Mouse (Mus musculus) kidney, postnatal 0 days (tissue): ENCODE results near the gene Prkn. TPM values are rescaled to one million over a fixed set of nuclear protein-coding genes. Genes with fewer than 3 reads are reported as not detected.

Experiments
- ATAC-seq: fragments of 200-750 bp; cut with Nextera tagmentation; replicated peaks from 2 replicates; pipeline ENCODE4 v1.8.0; 2017; ENCODE audit warnings: low read depth, moderate number of reproducible peaks, moderate TSS enrichment, moderate library complexity; ENCODE audit not compliant: low FRiP score
- DNase-seq: peaks from one replicate; pipeline ENCODE4 v3.0.0-alpha.2; 2016; ENCODE audit warnings: low spot score
- H3K27ac ChIP-seq: fragments of 300-500 bp; sonication (generic); 2 replicates; pipeline ENCODE4 v1.5.1; 2014; ENCODE audit warnings: mild to moderate bottlenecking
- H3K27me3 ChIP-seq: fragments of 300-500 bp; sonication (generic); 2 replicates; pipeline ENCODE4 v1.6.1; 2014; ENCODE audit warnings: low read length, mixed read lengths; ENCODE audit not compliant: insufficient read depth
- H3K36me3 ChIP-seq: fragments of 300-500 bp; sonication (generic); 2 replicates; pipeline ENCODE4 v1.6.1; 2014; ENCODE audit warnings: low read length, mixed read lengths; ENCODE audit not compliant: insufficient read depth
- H3K4me1 ChIP-seq: fragments of 300-500 bp; sonication (generic); replicated peaks from 2 replicates; pipeline ENCODE4 v1.6.1; 2014; ENCODE audit warnings: antibody characterized with exemption, low read length, mixed read lengths; ENCODE audit not compliant: insufficient read depth
- H3K4me2 ChIP-seq: fragments of 300-500 bp; sonication (generic); 2 replicates; pipeline ENCODE4 v1.6.1; 2014; ENCODE audit warnings: mild to moderate bottlenecking, low read length, moderate library complexity, mixed read lengths
- H3K4me3 ChIP-seq: fragments of 300-500 bp; sonication (generic); replicated peaks from 2 replicates; pipeline ENCODE4 v1.5.1; 2014; ENCODE audit warnings: low read depth, low read length
- H3K9ac ChIP-seq: fragments of 300-500 bp; sonication (generic); 2 replicates; pipeline ENCODE4 v1.6.1; 2014; ENCODE audit warnings: low read depth, low read length
- H3K9me3 ChIP-seq: fragments of 300-500 bp; sonication (generic); replicated peaks from 2 replicates; pipeline ENCODE4 v1.6.1; 2016; ENCODE audit warnings: low read length, inconsistent platforms, mixed read lengths
- CTCF ChIP-seq: IDR thresholded peaks from 2 replicates; pipeline ENCODE4 v1.5.1; 2016; ENCODE audit warnings: antibody characterized with exemption, low read depth, mild to moderate bottlenecking, moderate library complexity
- WGBS: fragments of 180-500 bp; shearing (Covaris S2); extraction: QIAGEN DNeasy Blood & Tissue Kit; methylation state at CpG from one replicate; pipeline ENCODE4 v1.1.7; 2014; 5-methylcytosine and 5-hydroxymethylcytosine counted together
- polyA plus RNA-seq: library from polyadenylated mRNA; unstranded; fragments of >200 nt; fragmentation: Nextera tagmentation; extraction: Ambion mirVana; gene quantifications from 2 replicates; pipeline ENCODE4 v1.2.1, GENCODE M21; 2015

Prkn gene
- polyA plus RNA-seq, 1 experiment from 2014 or later: 3.6 TPM

- Histone ChIP-seq H3K9ac (no peak overlapping the region), H3K27ac (no peak overlapping the region), H3K27me3 (no peaks in the 10 kb centered on the region), H3K4me3 (no peak overlapping the region), H3K4me1 (no peaks in the 10 kb centered on the region), H3K36me3 (no peaks in the 10 kb centered on the region), H3K9me3 (no peaks in the 10 kb centered on the region), H3K4me2 (no peak overlapping the region)
- DNase-seq (no peak), ATAC-seq (no peak)
- 95% methylated on average over 3 of the region's 3 CpGs for WGBS
- no peak for TF ChIP-seq CTCF
Observed at GRCm38 (mm10) chr17:11213689-11214088, 373.5 kb downstream of the Prkn start.

- H3K9ac ChIP-seq: no peak overlapping the region
- no peaks in the 10 kb centered on the region; the same call in 1 of the 2 replicates for H3K4me1 ChIP-seq
- ATAC-seq: no peak
- H3K27me3 ChIP-seq: no peaks in the 10 kb centered on the region
- DNase-seq: no peak
- WGBS: 59% methylated on average over 4 of the region's 4 CpGs
- H3K4me2 ChIP-seq: no peak overlapping the region
- no peak overlapping the region for H3K27ac ChIP-seq
- TF ChIP-seq CTCF: no peak
- H3K36me3 ChIP-seq: no peaks in the 10 kb centered on the region
- H3K4me3 ChIP-seq: no peak overlapping the region
- H3K9me3 ChIP-seq: no peaks in the 10 kb centered on the region
Observed at GRCm38 (mm10) chr17:11229011-11229410, 388.8 kb downstream of the Prkn start.

- peak; percentile 54 for DNase-seq
- TF ChIP-seq CTCF: peak; percentile 27; the same call in 1 of the 2 replicates
Observed at GRCm38 (mm10) chr17:11229426-11229825, 389.2 kb downstream of the Prkn start.

GRCm38 (mm10) chr17:11230604-11231395 is 390.6 kb downstream of the Prkn start:
- ATAC-seq: no peak
- TF ChIP-seq CTCF: no peak
- H3K4me1 ChIP-seq: no peaks in the 10 kb centered on the region; the same call in 1 of the 2 replicates
- H3K4me3 ChIP-seq: no peak overlapping the region
- H3K27me3 ChIP-seq: no peaks in the 10 kb centered on the region
- peak; percentile 11 for DNase-seq
- no peak overlapping the region for H3K9ac ChIP-seq
- no peaks in the 10 kb centered on the region for H3K36me3 ChIP-seq
- no peak overlapping the region for H3K27ac ChIP-seq
- H3K9me3 ChIP-seq: no peaks in the 10 kb centered on the region
- 35% methylated on average over 12 of the region's 12 CpGs for WGBS
- H3K4me2 ChIP-seq: no peak overlapping the region

More at GRCm38 (mm10) chr17:11229426-11229825, 389.2 kb downstream of the Prkn start:
- no peak overlapping the region for H3K4me2 ChIP-seq
- no peak overlapping the region for H3K4me3 ChIP-seq
- H3K9ac ChIP-seq: no peak overlapping the region
- 47% methylated on average over 1 of the region's 1 CpGs for WGBS
- H3K4me1 ChIP-seq: no peaks in the 10 kb centered on the region; the same call in 1 of the 2 replicates
- H3K36me3 ChIP-seq: no peaks in the 10 kb centered on the region
- no peaks in the 10 kb centered on the region for H3K27me3 ChIP-seq
- no peaks in the 10 kb centered on the region for H3K9me3 ChIP-seq
- H3K27ac ChIP-seq: no peak overlapping the region
- no peak for ATAC-seq

- Histone ChIP-seq H3K27ac (no peak overlapping the region), H3K9me3 (no peaks in the 10 kb centered on the region), H3K4me1 (no peaks in the 10 kb centered on the region; the same call in 1 of the 2 replicates), H3K27me3 (no peaks in the 10 kb centered on the region), H3K9ac (no peak overlapping the region), H3K36me3 (no peaks in the 10 kb centered on the region), H3K4me3 (no peak overlapping the region), H3K4me2 (no peak overlapping the region)
- WGBS: 41% methylated on average over 1 of the region's 1 CpGs
- no peak for ATAC-seq
- no peak for DNase-seq
- TF ChIP-seq CTCF: no peak
Observed at GRCm38 (mm10) chr17:11235273-11235672, 395.1 kb downstream of the Prkn start.

- peak; percentile 63; the same call in 1 of the 2 replicates for ATAC-seq
- peak; percentile 60 for DNase-seq
- 26% methylated on average over 9 of the region's 9 CpGs for WGBS
- Histone ChIP-seq H3K9ac (no peak overlapping the region), H3K27me3 (no peaks in the 10 kb centered on the region), H3K9me3 (no peaks in the 10 kb centered on the region), H3K4me1 (no peaks in the 10 kb centered on the region), H3K27ac (no peak overlapping the region), H3K4me2 (no peak overlapping the region), H3K36me3 (no peaks in the 10 kb centered on the region), H3K4me3 (no peak overlapping the region)
- TF ChIP-seq CTCF: no peak
Observed at GRCm38 (mm10) chr17:11245040-11245439, 404.9 kb downstream of the Prkn start.
